Mouse (Mus musculus) embryo, embryonic 10 days (tissue): ENCODE measurements around the gene Pgam1.
"Not testable (repeated sequence)": the region's sequence is repeated elsewhere in the genome, so short reads cannot be mapped to it uniquely, and the experiment has no call there.

Source experiments
- DNase-seq: peaks from one replicate; pipeline ENCODE4 v3.0.0-alpha.2; 2015; ENCODE audit warnings: low spot score

The Pgam1 gene

DNA sequence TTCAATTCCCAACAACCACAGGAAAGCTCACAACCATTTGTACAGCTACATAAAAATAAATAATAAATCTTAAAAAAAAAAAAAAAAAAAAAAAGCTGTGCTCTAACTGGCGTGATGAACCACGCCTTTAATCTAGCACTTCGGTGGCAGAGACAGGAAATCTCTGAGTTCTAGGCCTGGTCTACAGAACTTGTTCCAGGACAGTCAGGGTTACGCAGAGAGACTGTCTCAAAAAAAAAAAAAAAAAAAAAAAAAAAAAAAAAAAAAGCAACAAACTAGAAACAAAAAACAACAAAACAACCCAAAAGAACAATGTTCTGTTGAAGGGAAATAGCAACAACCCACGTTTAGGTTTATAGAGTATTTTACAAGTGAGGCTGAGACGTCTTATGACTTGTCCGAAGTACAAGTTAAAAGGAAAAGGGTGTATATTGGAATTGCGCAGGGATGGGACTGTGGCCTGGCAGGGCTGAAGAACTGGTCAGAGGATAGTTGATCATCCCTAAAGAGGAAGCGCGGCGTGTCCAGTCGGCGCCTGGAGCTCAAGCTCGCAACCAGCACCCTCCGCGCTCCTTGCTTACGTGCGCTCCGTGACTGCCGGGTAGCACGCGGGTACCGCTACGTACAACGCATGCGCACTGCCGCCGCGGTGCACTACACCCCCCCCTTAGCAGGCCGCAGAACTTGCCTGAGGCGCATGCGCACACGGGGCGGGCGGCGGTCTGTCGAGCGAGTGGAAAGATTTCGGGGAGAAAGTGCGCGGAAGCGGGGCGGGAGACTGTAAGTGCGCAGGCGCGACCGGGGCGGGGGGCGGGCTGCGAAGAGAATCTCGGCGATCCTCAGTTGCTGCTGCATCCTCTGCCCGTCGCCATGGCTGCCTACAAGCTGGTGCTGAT lies at the start of gene Pgam1:
Pgam1 (plus strand) TSS at position 746 of the 896 bp plus-strand sequence.
- peak; percentile 100 for DNase-seq

DNA sequence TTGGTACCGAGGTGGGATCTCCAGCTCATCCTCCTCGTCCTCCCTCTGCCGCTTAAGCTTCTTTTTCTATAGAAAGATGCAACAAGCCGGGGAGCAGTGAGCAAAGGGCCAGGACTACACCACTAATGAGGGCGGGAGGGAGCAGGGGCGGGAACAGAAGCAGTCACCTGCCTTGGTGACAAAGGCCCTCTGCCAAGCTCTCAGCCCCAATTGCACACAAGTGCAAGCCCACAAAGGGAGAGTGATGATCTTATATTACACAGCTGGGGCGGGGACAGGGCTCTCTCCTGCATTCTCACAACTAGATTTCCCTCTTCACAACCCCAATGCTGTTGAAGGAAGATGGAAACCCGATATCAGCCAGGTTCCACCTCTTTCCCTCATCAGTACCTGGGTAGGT lies 45.0 kb upstream of the Pgam1 start:
- DNase-seq: no peak

DNA sequence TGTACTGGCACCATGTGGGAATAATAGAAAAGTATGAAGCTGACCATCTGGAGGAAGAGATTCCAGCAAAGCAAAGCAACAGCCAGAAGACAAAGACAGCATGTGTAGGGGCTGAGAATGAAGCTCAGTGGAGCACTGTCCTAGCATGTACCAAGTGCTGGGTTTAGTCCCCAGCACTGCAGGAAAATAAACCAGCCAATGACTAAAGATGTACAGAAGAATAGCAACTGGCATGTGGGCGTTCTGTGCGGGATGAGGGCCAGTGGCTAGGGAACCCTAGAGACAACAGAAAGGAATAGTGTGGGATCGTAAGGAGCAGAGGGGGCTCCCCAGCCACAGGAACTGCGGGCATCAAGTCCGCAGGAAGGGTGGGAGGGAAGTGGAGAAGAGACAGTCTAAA lies 42.4 kb upstream of the Pgam1 start:
- DNase-seq: no peak

DNA sequence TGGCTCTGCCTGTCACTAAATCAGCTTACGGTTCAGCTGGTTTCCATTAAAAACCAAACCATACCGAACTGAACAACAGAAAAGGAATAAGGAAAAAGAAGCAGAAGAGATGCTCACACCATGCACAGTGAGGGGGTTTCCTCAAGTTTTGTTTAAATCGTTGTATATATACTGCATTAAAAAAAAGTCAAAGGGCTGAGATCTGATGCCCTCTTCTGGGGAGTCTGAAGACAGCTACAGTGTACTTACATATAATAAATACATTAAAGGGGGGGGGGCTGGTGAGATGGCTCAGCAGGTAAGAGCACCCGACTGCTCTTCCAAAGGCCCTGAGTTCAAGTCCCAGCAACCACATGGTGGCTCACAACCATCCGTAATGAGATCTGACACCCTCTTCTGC lies 41.8 kb upstream of the Pgam1 start:
- DNase-seq: not testable (repeated sequence)

DNA sequence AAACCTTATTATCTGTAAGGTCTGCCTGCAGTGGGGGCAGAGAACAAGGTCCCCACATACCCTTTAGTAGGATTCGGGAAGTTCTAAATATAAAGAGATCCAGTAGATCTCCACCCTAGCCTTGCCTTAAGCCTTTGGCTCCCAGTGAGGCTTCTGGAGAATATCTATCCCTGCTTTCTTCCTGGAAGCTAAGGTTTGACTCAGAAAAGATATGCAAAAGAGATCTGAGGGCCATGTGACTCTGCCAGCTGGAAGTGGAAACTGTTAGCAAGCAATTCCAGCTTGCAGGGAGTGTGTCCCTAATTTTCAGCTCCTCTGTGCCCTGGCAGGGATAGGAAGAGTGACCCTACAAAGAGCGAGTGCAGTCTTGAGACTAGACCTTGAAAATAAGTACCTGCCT lies 39.4 kb upstream of the Pgam1 start:
- no peak for DNase-seq

DNA sequence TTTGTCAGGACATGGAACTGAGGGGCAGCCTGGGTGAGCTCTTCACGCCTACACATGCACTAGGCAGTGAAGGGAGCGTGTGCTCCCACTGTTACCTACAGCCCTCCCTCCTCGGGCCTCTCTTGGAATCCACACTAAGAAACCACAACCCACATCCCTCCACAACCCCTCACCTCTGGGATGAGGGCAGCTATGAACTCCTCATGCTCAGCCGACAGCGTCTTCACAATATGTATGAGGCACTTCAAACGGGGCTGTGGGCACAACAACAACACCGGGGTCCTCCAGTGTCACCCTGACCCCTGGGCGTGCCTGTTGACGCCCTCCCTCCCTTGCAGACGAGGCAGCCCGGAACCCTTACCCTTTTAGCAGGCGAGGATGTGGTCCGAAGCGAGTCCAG lies 37.4 kb upstream of the Pgam1 start:
- DNase-seq: no peak

DNA sequence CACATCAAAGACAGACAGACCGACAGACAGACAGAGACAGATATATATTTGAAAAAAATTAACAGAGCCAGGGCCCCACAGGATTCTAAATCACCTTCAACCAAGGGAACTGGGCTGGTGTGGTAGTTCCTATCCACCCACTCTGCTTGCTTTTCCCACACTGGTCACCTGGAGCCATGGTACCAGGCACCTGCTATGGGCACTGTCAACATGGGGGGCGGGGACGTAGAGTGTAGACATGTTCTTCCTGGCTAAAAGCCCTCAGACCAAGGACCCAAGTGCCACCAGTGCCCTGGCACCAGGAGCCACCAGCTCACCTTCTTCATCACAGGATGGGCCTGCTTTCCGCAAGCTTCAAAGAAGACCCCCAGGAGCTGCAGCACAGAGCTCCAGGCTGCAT lies 29.9 kb upstream of the Pgam1 start:
- DNase-seq: no peak

DNA sequence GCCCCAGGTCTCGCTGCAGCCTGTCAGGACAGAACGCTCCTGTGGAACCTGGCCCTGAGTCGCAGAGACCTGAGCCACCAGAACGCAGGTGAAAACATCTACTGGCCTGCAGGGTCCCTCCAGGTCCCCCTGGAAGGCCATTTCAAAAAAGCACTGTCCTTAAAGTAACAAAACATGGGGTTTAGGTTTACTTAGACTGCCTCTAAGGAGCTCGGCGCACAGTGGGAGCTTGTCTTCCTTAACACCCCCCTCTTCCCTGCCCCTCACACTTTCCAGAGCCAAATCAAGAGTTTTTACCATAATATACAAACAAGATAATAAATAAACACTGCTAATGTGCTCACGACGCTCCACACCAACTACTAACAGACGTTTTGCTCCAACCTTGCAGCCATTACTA lies 27.8 kb upstream of the Pgam1 start:
- no peak for DNase-seq

DNA sequence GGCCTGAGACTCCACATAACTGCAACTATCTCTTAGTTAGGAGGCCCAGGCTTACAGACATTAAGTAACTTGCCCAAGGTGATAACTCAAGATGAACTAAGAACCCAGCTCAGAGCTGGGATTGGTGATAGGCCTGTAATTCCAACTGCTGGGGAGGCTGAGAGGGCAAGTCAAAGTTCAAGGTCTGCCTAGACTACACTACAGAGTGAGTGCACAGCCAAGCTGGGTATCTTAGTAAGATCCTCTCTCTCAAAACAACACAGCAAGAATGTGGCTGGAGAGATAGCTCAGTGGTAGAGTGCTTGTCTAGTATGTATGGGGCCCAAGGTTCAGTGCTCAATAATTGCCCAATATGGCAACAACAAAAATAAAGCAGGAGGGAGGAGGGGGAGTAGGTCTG lies 23.5 kb upstream of the Pgam1 start:
- DNase-seq: no peak

DNA sequence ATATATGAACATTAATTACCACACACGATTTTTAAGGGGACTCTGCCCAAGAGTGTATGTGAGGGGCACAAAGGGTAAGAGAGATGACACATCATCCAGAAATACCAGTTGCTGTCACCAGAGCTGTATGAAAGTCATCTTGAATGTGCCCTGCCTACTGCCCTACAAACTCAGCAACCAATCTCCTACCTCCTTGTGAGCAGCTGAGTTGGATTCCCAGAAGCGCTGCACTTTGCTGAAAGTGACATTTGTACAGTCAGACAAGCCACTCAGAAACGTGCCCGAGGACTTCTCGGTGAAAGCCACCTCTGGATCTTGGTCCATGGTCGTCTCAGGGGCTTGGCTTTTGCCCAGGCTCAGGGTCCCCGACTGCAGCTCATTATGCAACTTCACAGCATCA lies 16.8 kb upstream of the Pgam1 start:
- DNase-seq: no peak

DNA sequence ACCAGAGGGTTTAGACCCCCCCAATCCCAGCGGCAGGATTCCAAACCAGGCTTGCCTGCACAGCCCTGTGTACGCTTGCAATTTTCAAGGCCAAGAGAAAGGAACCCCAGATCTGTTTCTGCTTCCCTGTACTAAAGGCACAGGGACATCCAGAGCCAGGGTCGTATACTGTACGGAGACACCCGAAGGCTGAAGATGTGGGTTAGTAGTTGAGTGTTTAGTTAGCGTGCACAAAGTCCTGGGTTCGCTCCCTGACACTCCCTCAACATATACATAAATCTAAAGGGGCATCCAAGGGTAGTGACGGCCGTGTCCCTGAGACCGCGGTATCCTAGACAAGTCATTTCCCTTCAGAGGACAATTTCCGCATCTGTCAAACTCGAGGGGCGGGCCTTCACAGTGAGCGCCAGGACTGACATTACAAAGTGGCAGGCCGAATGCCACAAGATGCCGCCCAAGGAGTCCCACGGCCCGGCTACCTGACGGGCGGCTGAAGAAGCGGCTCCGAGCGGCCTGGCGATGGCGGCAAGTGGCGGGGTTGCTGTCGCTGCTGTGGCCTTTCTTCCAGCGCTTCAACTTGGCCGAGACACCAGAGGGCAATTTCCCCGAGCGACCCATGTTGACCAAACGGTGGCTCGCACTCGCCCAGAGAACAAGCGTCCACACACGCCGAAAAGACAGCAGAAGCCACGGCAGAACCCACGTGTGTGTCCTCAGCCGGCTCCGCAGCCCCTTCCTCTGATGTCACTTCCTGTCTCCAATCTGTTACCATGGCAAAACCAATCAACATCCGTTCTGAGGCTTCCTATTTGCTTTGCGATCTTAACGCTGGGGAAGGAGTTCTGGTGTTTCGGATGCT lies 16.0 kb upstream of the Pgam1 start, which contains the start of gene Rrp12:
Rrp12 (minus strand) TSS at position 714 of the 859 bp plus-strand sequence.
- peak; percentile 96 for DNase-seq

DNA sequence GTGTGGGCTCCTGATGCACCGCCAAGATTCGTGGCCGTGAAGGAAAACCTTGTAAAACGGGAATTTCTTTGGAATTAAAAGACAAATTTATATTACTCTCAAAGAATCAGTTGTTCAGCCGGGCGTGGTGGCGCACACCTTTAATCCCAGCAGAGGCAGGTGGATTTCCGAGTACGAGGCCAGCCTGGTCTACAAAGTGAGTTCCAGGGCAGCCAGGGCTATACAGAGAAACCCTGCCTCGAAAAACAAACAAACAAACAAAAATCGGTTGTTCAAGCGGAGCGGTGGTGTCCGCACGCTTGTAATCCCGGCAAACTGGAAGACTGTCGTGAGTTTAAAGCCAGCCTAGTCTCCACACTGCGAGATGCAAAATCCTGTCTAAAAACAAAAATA lies 15.4 kb upstream of the Pgam1 start:
- DNase-seq: no peak

DNA sequence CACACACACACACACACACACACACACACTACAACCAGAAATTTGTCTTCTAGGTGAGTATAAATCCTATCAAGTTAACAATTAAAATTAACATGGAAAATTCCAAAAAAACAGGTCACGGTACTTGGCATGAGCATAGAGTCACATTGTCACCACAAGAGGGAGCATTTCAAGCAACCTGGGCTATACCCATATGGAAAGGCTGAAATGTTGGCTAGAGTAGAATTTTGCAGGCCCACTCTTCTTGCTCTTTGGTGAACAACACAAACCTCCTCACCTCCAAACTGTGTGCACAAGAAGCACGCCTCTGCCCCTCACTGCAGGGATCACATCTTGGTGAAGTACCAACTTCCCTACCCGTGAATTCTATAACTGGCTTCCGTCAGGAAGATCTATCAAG lies 12.9 kb upstream of the Pgam1 start:
- peak; percentile 77 for DNase-seq

DNA sequence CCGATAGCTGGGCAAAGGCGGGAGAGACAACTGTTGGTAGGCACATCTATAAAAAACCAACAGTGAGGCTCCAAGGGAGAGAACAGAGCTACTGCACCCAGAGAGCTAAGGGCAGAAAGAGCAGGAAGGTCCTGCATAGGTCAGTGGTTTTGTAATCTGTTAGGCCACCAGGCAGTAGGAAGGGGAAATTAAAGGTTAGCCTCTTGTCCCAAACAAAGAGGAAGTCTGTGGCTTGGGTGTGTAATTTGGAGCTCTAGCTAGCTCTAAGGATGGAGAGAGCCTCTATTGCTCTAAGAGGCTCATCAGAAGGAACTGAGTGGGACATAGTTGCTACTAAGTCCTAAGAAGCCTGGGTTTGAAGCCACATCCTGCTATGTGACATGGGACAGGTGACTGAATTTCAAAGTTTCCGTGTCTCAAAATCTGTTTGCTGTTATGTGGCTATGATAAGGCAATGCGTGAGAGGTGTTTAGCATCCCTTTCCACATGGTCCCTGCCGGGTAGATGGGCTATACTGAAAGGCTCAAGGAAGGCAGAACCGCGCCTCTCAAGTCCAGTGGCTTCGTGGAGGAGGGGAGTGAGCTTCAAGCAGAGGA lies 11.1 kb upstream of the Pgam1 start:
- no peak for DNase-seq

DNA sequence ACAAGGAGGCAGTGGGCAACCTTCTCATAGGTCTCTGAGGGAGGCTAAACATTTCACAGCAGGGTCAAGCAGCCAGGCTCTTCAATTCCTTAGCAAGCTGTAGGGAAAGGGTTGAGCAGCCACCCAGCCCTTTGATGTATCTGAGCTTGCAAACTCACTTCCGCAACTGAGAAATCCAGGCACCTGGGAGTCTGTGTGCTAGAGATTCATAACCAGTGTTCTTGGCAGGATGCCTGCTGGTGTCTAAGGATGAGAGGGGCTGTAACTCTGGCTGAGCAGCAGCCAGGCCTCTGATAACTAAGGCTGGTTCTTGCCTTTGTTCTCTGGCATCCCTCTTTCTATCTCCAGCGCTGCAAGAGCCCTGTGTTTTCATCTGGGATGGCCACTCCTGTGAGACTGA lies 10.0 kb upstream of the Pgam1 start:
- DNase-seq: no peak

DNA sequence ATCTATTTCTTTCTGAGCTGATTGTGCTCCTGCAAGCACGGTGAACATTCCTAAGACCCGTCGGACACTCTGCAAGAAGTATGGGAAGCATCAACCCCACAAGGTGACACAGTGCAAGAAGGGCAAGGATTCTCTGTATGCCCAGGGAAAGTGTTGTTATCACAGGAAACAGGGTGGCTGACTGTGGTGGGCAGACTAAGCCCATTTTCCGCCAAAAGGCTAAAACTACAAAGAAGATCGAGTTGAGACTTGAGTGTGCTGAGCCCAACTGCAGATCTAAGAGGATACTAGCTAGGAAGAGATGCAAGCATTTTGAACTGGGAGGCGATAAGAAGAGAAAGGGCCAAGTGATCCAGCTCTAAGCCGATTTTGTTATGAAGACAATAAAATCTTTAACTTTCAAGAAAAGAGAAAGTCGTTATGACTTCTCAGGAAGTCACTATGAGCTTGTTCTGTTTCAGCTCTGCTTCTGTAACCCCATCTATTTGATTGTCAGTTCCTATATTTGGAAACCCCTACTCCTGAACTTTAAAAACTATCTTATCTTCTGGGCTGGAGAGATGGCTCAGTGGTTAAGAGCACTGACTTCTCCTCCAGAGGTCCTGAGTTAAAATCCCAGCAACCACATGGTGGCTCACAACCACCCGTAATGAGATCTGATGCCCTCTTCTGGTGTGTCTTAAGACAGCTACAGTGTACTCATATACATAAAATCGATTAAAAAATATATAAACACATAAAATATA lies 8.7 kb upstream of the Pgam1 start:
- DNase-seq: no peak

DNA sequence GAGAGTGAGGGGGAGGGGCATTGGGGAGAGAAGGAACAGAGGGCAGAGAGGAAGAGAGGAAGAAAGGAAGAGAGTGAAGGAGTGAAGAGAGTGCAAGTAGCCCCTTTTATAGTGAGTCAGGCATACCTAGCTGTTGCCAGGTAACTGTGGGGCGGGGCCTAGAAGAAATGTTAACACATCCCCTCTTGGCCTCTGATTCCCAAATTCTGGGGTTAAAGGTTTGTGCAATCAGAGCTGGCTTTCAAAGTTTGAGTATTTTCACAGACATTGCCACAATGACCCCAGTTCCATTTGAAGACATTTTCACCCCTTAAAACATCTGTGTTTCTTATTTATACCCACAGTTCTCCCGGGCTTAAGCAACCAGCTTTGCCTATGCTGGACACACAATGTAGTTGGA lies 6.5 kb upstream of the Pgam1 start:
- no peak for DNase-seq

DNA sequence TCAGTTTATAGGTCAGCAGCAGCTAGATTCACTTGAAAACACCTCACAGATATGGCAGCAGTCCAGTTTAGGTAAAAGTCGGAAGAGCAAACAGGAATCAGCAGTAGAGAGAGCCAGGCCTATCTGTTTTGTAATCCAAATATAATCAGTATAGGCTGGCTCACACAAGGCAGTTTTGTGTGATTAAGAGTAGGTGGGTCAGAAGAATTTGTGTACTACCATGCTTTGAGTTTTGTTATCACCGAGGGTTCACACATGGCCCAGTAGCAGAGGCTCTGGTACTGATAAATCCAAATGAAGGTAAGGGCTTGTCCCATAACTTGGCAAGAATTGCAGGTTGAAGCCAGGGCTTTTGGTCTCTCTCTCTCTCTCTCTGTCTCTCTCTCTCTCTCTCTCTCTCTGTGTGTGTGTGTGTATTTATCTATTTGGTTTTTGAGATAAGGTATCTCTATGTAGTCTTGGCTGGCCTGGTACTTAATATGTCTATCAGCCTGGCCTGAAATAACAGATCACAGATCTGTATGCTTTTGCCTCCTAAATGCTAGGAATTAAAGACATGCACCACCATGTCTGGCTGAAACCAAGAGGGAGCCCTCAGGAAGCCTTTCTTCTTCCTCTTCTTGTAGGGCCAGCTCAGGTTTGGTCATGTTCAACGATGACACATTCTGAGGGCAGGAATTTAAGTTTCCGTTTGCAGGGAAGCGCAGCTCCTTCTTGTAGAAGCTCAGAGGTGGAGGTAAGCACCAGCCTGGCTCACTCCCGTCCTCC lies 5.2 kb upstream of the Pgam1 start:
- no peak for DNase-seq

DNA sequence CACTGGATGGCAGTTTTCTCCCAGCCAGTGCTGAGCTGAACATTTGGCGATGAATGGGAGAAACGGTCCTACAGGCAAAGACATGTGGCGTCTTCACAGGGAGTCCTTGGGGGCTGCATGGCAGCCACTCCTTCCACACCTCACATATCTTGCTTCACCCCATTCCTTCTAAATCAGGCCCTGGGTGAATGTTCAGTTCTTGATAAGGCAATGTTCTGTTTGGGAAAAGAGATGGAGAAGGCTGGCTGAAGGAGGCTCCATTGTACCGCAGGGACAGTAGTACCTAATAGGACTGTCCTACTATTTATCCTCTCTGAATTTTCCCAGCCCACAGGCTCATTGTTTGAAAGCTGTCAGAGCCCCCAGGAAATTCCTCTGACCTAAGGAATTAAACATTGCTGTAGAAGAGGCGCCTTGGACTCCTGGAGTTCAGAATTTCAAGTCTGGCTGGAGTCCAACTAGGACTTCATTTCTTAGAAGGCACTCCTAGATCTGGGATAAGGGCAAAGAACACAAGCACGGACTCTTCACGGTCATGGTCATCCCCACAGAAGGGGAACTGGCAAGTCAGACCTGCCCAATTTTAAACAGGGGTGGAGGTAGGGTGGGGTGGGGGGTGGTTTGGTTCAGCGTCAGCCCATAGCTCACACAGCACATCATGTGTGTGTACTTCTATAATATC lies 4.5 kb upstream of the Pgam1 start:
- DNase-seq: no peak

DNA sequence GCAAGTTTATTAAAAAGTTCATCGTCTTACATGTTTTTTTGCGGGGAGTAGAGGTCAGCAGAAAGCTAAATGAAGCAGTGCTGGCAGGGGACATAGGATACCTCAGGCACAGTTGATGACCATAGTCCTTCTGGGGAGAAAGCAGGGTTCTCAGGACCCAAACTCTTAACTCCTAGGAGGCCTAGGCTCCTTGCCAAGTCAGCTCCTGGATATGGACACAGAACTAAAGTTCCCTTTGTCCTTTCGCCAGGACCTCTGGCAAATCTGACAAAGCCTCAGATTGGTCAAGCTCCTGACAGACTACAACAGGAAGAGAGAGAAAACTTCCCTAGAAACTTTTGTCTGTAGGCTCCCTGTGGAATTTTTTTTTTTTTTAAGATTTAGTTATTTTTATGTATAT lies 3.0 kb upstream of the Pgam1 start:
- DNase-seq: no peak

DNA sequence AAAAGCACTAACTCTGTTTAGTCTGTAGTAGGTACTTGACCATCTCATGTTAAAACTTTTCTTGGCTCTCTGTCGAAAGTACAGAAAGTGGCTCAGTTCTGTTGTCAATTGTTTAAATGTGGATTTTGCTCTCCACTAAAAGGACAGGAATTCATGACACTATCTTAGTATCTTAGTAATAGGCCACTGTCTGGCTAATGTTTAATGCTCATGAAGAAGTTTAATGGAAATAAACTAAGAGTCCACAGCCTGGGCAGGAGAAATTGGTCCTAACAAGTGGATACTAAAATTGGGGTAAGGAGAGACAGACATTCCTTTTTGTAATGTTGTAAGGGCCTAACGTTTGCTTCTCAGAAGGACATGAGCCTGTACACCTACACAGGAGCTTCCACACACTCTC lies 1.3 kb upstream of the Pgam1 start:
- no peak for DNase-seq
